Mouse (Mus musculus) frontal cortex, adult 2 months (tissue): ENCODE measurements around the gene Sash1. TPM values are rescaled to one million over a fixed set of nuclear protein-coding genes. Genes with fewer than 3 reads are reported as not detected.
A peak's percentile ranks its signal among the peaks of the same experiment; 100 is the strongest.
"Not testable (repeated sequence)": the region's sequence is repeated elsewhere in the genome, so short reads cannot be mapped to it uniquely, and the experiment has no call there.

ENCODE experiments used
- DNase-seq, 2 experiments: peaks; one replicate each; pipeline ENCODE4 v3.0.0; 2022; ENCODE audit warnings: low spot score in 1 of 2; ENCODE audit errors: extremely low spot score in 1 of 2
- polyA plus RNA-seq: library from polyadenylated mRNA; depleted of rRNA; stranded (reverse); fragments of >200 nt; gene quantifications from 2 replicates; pipeline ENCODE4 v1.2.3, GENCODE M21; 2012

Sash1 gene
- polyA plus RNA-seq, 1 experiment: 35.6 TPM

DNA sequence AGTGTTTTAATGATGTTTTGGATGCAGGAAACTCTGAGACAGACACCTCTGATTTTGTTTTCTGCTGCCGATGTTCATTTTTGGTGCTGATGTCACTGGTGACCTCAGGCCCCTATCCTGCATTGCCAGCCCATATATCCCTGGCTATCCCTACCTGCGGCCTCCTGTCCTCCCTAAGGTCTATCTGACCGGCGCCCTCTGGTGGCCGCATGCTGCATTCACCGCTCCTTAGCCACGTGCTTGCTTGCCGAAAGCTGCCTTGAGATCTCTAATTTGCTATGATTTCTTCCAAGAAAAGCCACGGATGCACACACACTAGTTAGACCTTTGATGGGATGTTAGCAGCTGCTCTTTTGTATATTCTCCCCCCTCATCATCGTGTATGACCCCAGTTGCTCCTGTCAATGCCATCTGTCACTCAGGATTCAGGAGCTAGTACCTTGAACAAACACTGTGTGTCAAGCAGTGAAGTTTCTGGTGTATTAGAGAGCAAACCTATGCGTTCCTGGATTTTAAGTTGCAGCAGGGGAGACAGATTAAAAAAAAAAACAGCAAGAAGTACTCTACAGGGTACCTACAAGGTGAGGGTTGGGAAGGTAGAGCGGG, 170.1 kb downstream of the Sash1 start:
- DNase-seq: peak; percentile 38 to 89

GRCm38 (mm10) chr10:8696636-8697035, 189.2 kb downstream of the Sash1 start:
- not testable (repeated sequence) for DNase-seq

DNA sequence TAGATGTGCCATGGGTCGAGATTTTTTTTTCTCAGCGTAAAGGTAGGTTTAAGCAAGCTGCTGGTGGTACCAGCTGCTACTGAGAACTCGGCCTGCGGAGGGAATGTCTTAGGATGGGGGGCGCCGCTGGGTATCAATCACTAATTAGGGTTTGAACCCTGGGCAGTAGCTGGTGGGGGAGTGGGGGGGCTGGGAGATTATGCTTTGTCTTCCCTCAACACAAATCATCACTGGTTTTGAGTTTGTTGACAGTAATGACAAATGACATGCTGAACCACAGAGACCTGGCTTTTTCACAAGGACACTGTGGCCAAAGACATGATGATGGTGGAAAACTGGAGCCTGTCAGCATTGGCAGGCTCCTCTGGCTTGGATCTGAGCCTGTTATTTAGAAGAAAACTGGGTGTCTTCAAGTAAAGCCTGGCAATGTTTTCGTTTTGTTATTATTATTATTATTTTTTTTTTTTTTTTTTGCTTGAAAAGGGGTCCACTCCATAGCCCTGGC, 191.8 kb downstream of the Sash1 start:
- DNase-seq: no peak

DNA sequence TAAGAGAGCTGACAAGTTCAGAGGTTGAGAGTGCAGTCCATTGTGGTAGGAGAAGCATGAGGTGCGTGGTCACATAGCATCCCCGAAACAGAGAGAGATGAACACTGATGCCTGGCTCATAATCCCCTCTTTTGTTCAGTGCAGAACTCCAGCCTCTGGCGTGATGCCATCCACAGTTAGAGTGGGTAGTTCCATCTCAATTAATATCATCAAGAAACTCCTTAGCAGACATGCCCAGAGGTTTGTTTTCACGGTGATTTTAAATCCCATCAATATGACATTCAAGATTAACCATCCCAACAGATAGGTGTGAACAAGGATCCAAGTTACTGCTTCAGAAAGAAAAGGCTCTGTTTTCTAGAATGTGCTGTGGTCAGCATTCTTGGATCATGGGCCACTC, 192.3 kb downstream of the Sash1 start:
- DNase-seq: no peak

- no peak for DNase-seq
Observed at GRCm38 (mm10) chr10:8692531-8692930, 193.3 kb downstream of the Sash1 start.

DNA sequence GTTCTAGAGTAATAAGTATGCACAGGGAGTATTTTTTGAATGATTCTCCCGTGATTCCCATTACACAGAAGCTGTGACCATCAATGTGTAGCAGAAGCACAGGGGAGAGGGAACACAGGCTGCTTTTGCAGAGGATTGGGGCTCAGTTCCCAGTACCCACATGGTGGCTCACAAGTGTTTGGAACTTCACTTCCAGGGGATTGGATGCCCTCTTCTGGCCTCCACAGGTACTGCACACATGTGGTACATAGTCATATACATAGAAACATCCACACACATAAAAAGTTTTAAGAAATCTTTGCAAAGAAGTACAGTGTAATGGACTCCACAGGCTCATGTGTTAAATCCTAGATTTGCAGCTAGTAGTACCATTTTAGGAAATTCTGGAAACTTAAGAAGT, 199.7 kb downstream of the Sash1 start:
- no peak for DNase-seq

DNA sequence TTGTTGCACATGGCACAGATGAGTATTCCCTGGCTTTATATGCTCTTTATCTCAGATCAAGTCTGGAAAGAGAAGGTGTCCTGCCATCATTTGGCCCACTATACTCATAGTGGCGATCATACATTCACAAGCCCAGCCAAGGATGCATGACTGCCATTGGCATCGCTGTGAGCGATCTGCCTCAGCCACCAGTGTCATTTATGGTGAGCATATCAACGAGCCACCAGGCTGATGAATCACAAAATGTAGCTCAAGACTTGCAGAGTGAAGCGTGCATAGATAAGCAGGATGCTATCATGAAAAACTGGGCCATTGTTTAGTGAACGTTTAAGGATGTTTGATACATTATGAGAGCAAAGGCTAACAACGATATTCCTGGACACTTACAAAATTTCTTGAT, 200.6 kb downstream of the Sash1 start:
- DNase-seq: no peak

GRCm38 (mm10) chr10:8682900-8683299, 203.0 kb downstream of the Sash1 start:
- DNase-seq: peak in 1 of 2 experiments; percentile 66

GRCm38 (mm10) chr10:8682341-8682740, 203.5 kb downstream of the Sash1 start:
- peak in 1 of 2 experiments; percentile 44 for DNase-seq

- no peak for DNase-seq
Observed at GRCm38 (mm10) chr10:8676722-8677121, 209.1 kb downstream of the Sash1 start.
